Mouse (Mus musculus): Measurements from ENCODE around the gene Arhgef9. TPM values are rescaled to one million over a fixed set of nuclear protein-coding genes. Genes with fewer than 3 reads are reported as not detected.
A peak's percentile ranks its signal among the peaks of the same experiment; 100 is the strongest.

Gene Arhgef9
- 161 and 169 TPM in 2 replicates for polyA plus RNA-seq (2012; rRNA removed)

GRCm38 (mm10) chrX:95196104-95196919, at the start of gene Arhgef9:
Arhgef9 (minus strand) TSS chrX:95196856.
- Histone ChIP-seq H3K27ac (ENCODE audit: insufficient read depth, low read length) (peak within 1 kb of the TSS; percentile 83), H3K4me3 (ENCODE audit: insufficient read depth, low read length) (peak within 1 kb of the TSS; percentile 94), H3K4me1 (ENCODE audit: control insufficient read depth, insufficient read depth, low read length) (no peaks in the 10 kb centered on the region)
- TF ChIP-seq POLR2A (IDR thresholded peaks at IDR 0.05; ENCODE audit: extremely low read depth, insufficient read depth, low read length) (peak; percentile 47; the same call in 1 of the 2 replicates), CTCF (IDR thresholded peaks at IDR 0.05; ENCODE audit: extremely low read depth, insufficient read depth, low read length) (no peak)

GRCm38 (mm10) chrX:95238896-95239295, 42.2 kb upstream of the Arhgef9 start:
- H3K27ac ChIP-seq (ENCODE audit: insufficient read depth, low read length): no peak overlapping the region
- TF ChIP-seq CTCF (IDR thresholded peaks at IDR 0.05; ENCODE audit: extremely low read depth, insufficient read depth, low read length) (no peak), POLR2A (IDR thresholded peaks at IDR 0.05; ENCODE audit: extremely low read depth, insufficient read depth, low read length) (no peak)
- no peak overlapping the region for H3K4me3 ChIP-seq (ENCODE audit: insufficient read depth, low read length)
- H3K4me1 ChIP-seq (ENCODE audit: control insufficient read depth, insufficient read depth, low read length): no peaks in the 10 kb centered on the region

- peak overlapping the region; percentile 58; the same call in 1 of the 2 replicates for H3K27ac ChIP-seq (ENCODE audit: insufficient read depth, low read length)
- TF ChIP-seq CTCF (IDR thresholded peaks at IDR 0.05; ENCODE audit: extremely low read depth, insufficient read depth, low read length) (no peak), POLR2A (IDR thresholded peaks at IDR 0.05; ENCODE audit: extremely low read depth, insufficient read depth, low read length) (no peak)
- H3K4me1 ChIP-seq (ENCODE audit: control insufficient read depth, insufficient read depth, low read length): no peaks in the 10 kb centered on the region
- H3K4me3 ChIP-seq (ENCODE audit: insufficient read depth, low read length): peak overlapping the region; percentile 94
Measured at GRCm38 (mm10) chrX:95195363-95196103, 1.1 kb downstream of the Arhgef9 start.

GRCm38 (mm10) chrX:95175978-95176377, 20.7 kb downstream of the Arhgef9 start:
- Histone ChIP-seq H3K4me3 (ENCODE audit: insufficient read depth, low read length) (no peak overlapping the region), H3K4me1 (ENCODE audit: control insufficient read depth, insufficient read depth, low read length) (no peaks in the 10 kb centered on the region), H3K27ac (ENCODE audit: insufficient read depth, low read length) (peak overlapping the region; percentile 45; the same call in 1 of the 2 replicates)
- peak; percentile 35; the same call in 1 of the 2 replicates for TF ChIP-seq CTCF (IDR thresholded peaks at IDR 0.05; ENCODE audit: extremely low read depth, insufficient read depth, low read length)
- no peak for TF ChIP-seq POLR2A (IDR thresholded peaks at IDR 0.05; ENCODE audit: extremely low read depth, insufficient read depth, low read length)

GRCm38 (mm10) chrX:95166317-95166716, 30.3 kb downstream of the Arhgef9 start:
- Histone ChIP-seq H3K4me3 (ENCODE audit: insufficient read depth, low read length) (peak overlapping the region; percentile 68), H3K4me1 (ENCODE audit: control insufficient read depth, insufficient read depth, low read length) (no peaks in the 10 kb centered on the region; the same call in 1 of the 2 replicates), H3K27ac (ENCODE audit: insufficient read depth, low read length) (peak overlapping the region; percentile 73)
- TF ChIP-seq CTCF (IDR thresholded peaks at IDR 0.05; ENCODE audit: extremely low read depth, insufficient read depth, low read length) (no peak), POLR2A (IDR thresholded peaks at IDR 0.05; ENCODE audit: extremely low read depth, insufficient read depth, low read length) (peak; percentile 89)

- no peak for TF ChIP-seq POLR2A (IDR thresholded peaks at IDR 0.05; ENCODE audit: extremely low read depth, insufficient read depth, low read length)
- no peak for TF ChIP-seq CTCF (IDR thresholded peaks at IDR 0.05; ENCODE audit: extremely low read depth, insufficient read depth, low read length)
- Histone ChIP-seq H3K4me3 (ENCODE audit: insufficient read depth, low read length) (peak overlapping the region; percentile 68), H3K4me1 (ENCODE audit: control insufficient read depth, insufficient read depth, low read length) (no peaks in the 10 kb centered on the region; the same call in 1 of the 2 replicates), H3K27ac (ENCODE audit: insufficient read depth, low read length) (peak overlapping the region; percentile 73)
Measured at GRCm38 (mm10) chrX:95165671-95166127, 31.0 kb downstream of the Arhgef9 start.

GRCm38 (mm10) chrX:95164140-95164539, 32.5 kb downstream of the Arhgef9 start:
- Histone ChIP-seq H3K27ac (ENCODE audit: insufficient read depth, low read length) (no peak overlapping the region), H3K4me3 (ENCODE audit: insufficient read depth, low read length) (peak overlapping the region; percentile 68), H3K4me1 (ENCODE audit: control insufficient read depth, insufficient read depth, low read length) (no peaks in the 10 kb centered on the region; the same call in 1 of the 2 replicates)
- no peak for TF ChIP-seq POLR2A (IDR thresholded peaks at IDR 0.05; ENCODE audit: extremely low read depth, insufficient read depth, low read length)

- Histone ChIP-seq H3K4me1 (ENCODE audit: control insufficient read depth, insufficient read depth, low read length) (no peaks in the 10 kb centered on the region; the same call in 1 of the 2 replicates), H3K4me3 (ENCODE audit: insufficient read depth, low read length) (peak overlapping the region; percentile 35), H3K27ac (ENCODE audit: insufficient read depth, low read length) (no peak overlapping the region)
- TF ChIP-seq POLR2A (IDR thresholded peaks at IDR 0.05; ENCODE audit: extremely low read depth, insufficient read depth, low read length): no peak
- TF ChIP-seq CTCF (IDR thresholded peaks at IDR 0.05; ENCODE audit: extremely low read depth, insufficient read depth, low read length): no peak
Measured at GRCm38 (mm10) chrX:95163452-95163851, 33.2 kb downstream of the Arhgef9 start.

- H3K4me1 ChIP-seq (ENCODE audit: control insufficient read depth, insufficient read depth, low read length): peaks cover 1% of the 10 kb centered on the region
- no peak overlapping the region for H3K4me3 ChIP-seq (ENCODE audit: insufficient read depth, low read length)
- H3K27ac ChIP-seq (ENCODE audit: insufficient read depth, low read length): peak overlapping the region; percentile 77
- TF ChIP-seq POLR2A (IDR thresholded peaks at IDR 0.05; ENCODE audit: extremely low read depth, insufficient read depth, low read length) (no peak), CTCF (IDR thresholded peaks at IDR 0.05; ENCODE audit: extremely low read depth, insufficient read depth, low read length) (no peak)
Measured at GRCm38 (mm10) chrX:95156833-95157386, 39.7 kb downstream of the Arhgef9 start.
